Mouse (Mus musculus): Measurements from ENCODE around the gene Wdr62. TPM values are rescaled to one million over a fixed set of nuclear protein-coding genes. Genes with fewer than 3 reads are reported as not detected.

The Wdr62 gene
- total RNA-seq, 2 experiments from 2014 or later = 0.77 to 1.6 TPM

DNA sequence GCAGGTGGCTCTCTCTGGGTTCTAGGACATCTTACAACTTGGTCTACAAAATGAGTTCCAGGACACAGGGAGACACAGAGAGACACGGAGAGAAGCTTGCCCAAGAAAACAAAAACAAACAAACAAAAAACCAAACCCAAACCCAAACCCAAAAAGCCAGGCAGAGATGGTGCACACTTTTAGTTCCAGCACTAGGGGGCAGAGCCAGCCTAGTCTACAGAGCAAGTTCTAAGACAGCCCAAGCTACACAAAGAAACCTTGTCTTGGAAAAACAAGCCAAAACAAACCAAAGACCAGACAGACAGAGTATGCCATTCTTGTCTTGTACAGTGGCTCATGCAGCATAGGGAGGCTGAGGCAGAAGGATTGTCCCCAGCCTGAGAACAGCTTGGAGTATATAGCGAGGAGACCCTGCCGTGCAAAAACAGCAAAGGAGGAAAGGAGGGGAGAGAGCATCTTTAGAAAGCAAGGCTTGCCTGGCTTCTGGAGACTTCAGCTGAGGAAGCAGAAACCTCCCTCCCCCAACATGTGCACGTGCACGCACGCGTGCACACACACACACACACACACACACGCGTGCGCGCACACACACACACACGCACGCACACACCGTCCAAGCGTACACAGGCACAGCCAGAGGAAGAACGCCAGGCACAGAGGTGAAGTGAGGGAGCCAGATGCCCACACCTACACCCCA is 26.0 kb upstream of the Wdr62 start:
- DNase-seq (ENCODE audit: low spot score in 2 of 2) = no peak

DNA sequence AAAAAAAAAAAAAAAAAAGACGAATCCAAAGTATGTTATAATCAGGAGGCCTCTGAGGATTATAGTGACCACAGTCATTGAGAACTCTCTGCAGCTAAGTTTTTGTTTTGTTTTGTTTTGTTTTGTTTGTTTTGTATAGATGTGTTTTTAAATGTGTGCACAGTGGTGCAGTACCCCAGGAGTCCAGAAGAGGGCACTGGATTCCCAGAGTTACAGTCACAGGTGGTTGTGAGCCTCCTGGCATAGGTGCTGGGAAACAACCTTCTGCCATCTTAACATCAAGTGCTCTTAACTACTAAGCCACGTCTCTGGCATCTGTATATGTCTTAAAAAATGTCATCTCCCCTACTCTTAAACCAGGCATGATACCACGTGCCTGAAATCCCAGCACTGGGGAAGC is 20.7 kb upstream of the Wdr62 start:
- no peak for DNase-seq (ENCODE audit: low spot score in 2 of 2)

DNA sequence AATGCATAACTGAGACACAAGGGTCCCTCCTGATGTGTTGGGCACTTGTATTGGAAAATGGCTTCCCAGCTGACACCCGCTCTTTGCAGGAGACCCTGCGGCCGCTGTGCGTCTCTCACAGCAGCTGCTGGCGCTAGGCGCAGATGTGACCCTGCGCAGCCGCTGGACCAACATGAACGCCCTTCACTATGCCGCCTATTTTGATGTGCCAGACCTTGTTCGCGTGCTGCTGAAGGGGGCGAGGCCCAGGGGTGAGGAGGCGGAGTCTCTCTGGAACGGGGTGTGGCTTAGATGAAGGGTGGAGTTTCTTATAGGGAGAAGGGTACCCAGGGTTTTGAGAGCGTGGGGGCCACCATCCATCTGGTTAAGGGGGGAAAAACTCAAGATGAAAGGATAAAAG is 17.0 kb upstream of the Wdr62 start:
- DNase-seq (ENCODE audit: low spot score in 2 of 2) = no peak

DNA sequence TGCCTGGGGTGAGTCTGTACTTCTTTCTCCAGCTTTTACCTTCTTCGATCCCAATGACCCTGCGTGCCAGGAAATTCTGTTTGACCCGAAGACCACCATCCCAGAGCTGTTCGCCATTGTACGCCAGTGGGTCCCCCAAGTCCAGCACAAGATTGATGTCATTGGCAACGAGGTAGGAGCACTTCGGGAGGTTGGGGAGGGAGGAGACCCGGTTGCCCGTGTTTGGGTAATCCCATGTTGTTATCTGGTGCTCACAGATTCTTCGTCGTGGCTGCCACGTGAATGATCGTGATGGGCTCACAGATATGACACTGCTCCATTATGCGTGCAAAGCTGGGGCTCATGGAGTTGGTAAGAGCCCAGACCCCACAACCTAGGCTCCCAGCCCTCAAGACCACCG is 16.6 kb upstream of the Wdr62 start:
- no peak for DNase-seq (ENCODE audit: low spot score in 2 of 2)

DNA sequence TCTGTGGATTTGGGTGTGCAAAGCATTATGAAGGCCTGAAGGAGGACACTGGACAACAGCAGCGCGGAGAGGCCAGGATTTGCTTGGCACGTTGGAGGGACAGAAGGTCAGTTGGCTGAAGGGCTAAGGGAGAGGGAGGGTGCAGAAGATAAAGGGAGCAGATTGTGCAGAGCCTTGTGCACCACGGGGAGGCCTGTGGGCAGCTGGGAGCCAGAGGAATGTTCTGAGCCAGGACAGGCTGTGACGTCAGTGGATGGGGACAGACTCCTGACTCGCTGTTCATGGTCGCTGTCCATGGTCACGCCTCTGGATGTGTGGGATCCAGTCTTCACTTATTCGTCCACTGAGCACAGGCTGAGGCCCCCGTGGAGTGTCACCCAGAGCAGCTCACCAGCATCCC is 14.9 kb upstream of the Wdr62 start:
- peak in 1 of 2 experiments; percentile 53 for DNase-seq (ENCODE audit: low spot score in 2 of 2)

DNA sequence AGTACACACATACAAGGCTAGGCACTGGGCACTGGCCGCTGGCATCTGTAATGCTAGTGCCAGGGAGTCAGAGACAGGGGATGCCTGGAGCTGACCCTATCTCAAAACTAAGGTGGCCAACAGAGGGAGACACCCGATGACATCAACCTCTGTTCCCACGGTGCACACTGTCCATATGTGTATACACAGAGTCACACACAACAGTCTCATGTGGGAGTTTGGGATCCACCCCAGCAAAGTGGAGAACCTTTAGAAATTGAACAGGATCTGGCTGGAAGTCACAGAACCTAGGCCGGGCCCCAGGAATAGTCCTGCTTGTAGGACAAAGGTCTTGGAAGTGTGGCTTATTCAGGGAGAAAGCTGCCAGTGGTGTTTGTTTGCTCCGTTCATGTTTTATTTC is 14.1 kb upstream of the Wdr62 start:
- no peak for DNase-seq (ENCODE audit: low spot score in 2 of 2)

DNA sequence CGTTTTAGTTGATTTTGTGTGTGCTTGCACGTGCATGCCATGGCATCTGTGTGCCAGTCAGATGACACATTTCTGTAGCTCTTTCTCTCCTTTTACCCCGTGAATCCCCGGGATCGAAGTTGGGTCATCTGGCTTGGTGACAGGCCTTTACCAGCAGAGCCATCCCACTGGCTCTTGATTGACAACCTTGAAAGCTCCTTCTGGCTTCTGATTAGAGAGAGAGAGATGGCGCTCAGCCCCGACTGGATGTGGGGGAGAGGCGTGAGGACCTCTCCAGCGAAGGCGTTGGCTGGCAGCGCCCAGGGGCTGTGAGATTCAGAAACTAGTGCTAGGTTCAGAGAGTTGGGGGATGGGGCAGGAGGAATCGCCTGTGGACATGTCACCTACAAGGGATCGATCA is 13.6 kb upstream of the Wdr62 start:
- DNase-seq (ENCODE audit: low spot score in 2 of 2) = peak in 1 of 2 experiments; percentile 52

DNA sequence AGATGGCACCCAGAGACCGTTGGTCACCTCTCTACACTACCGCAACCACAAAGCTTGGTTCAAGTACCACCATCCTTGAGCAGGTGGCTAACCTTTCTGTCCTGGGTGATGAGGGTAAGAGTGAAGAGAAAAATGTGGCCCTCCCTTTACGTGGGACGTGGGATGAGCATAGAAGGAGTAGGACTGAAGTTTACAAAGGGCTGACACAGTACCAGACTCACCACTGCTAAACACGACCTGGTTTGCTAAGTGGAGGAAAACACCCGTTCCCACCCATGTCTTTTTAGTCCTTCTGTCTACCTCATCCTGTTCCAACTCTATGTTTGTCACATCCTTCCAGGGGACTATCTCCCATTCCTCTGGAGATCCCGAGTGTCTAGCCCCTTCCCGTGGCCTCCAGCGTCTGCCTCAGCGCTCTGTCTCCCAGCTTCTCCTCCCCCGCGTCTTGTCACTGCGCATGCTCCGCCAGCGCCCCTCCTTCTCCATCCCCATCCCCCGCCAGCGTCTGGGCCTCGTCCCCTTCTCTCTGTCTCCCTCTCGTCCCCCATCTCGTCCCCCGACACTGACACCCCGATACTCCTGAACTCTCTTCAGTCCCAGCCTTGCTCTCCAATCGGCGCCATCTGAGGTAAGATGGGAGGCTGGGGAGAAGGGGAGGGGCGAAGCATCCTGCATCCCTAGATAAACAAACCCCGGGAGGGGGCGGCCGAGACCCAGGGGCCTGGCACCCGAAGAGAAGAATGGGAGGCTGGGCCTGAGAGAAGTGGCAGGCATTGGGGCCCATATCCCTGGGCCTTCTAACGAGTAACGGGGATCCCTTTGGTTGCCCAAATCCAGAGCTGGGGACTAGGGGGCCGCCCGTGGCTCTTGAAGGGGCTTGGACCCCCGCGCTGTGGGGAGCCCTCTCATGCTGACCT is 11.3 kb upstream of the Wdr62 start, which contains the start of gene Clip3:
Gene Clip3, plus strand, starts transcription at position 514 of the 917 bp plus-strand sequence.
- peak; percentile 91 to 95 for DNase-seq (ENCODE audit: low spot score in 2 of 2)

DNA sequence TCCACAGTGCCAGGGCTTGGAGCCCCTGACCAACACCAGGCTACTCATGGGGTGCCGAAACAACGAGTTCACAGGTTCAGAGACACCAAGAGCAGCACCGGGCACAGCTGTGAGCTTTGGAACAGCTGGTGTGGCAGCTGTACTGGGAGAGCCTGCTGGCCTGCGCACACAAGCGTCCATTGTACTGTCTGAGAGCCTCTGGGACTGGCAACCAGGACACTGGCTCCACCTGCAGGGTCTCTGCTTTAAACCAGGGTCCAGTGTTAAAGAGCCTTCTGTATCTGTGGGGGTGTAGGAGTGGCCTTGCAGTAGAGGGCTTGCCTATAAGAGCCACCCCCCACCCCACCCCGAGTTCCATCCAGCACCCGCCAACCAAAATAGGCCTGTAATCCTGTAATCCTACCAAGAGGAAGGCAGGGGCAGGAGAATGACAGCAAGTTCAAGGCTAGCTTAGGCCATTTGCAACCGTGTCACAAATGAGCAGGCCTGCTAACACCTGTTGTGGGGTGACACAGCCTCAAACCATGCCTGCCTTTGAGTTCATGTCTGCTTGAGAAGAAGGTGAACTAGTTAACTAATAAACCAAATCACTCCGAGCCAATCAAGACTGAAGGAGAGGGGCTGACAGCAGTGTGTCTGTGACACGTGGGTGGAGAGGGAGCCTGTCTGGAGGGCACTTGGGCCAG is 9.6 kb upstream of the Wdr62 start:
- DNase-seq (ENCODE audit: low spot score in 2 of 2) = no peak

DNA sequence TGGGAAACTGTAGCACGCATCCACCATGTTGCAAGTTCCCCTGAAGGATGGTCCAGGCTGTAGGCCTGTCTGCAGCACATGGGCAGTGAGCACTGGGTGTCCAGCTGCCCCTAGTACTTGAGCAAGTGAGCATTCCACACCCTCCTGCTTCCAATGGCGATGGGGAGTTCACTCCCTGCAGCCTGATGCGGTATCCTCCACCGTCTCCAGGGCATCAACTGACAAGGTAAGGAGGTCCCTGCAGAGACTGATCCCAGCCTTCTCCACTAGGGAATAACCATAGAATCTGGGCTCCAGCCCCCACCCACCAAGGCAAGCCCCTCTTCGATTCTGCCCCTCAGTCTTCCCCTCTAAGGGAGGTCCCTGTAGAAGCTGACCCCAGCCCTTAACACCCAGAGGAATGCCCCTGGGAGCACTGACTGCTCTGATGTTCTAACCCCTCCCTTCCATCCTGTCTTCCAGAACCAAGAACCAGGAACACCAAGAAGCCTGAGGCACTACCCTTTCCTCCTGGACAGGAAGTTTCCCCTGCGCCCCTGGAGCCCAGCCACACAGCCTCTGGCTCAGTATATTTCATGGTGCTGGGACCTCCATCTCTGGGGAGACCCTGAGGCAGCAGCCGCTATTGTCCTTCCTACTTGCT is 9.0 kb upstream of the Wdr62 start:
- no peak for DNase-seq (ENCODE audit: low spot score in 2 of 2)

DNA sequence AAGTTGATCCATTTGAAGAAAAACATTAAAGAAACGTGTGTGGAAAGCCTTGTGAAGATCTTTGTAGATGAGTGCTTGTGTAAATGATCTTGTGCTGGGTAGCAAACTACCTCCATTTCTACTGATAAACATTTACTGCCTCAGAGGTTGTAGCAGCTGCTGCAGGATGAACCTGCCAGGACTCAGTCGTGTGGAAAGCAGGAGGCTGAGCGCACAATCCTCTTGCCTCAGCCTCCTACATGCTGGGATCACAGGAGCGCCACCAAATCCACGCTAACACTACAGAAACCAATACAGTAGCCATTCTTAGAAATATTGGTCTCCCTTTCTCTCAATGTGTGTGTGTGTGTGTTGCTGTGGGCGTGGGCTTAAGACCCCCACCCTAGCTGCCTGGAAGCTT is 7.8 kb upstream of the Wdr62 start:
- DNase-seq (ENCODE audit: low spot score in 2 of 2) = no peak

DNA sequence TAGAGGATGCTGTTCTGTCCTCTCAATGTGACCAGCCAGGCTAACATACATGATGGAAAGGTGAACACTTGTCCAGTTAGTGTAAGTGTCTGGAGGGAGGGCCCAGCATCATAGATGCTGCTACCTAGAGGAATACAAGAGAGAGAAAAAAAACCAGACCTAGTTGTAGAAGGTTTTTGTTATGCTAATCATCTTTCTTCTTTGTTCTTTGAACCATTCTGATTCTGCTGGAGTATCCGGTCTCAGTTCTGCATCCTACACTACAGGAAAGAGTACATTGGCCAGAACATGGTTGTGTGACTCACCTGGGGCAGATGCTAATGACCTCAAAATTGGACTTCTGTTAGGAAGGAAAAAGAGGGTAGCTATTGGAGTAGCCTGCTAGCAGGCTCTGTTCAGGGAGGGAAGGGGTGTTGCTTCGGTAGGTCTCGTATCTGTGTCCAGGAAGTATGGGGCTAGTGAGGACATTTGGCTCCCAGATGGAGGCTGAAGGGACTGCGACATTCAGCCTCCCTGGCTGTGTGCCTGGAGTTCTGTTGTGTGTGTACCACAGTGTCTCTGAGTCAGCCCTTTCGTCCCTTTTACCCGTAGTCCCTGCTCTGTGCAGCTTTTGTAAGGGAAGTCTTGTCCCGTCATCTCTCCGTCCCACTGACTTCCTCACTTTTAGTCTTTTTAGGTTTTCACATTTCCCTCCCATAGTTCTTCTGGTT is 6.6 kb upstream of the Wdr62 start:
- DNase-seq (ENCODE audit: low spot score in 2 of 2) = no peak

DNA sequence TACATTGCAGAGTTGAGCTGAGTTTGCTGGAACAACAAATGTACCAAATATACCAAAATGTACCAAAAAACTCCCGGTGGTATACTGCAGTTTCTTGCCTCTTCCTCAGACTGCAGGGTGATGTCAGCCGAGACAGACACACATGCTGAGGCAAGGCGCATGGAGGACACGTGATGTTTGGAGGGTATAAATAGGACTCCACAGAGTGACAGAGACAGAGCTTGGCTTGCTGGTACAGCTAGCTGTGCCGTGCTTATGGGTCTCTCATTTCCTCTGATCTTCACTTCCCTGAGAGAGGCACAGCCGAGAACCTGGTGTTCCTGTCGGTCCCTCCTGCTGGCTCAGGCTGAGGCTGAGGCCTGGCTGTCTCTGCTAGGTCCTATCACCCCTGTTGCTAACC is 2.5 kb upstream of the Wdr62 start:
- no peak for DNase-seq (ENCODE audit: low spot score in 2 of 2)

DNA sequence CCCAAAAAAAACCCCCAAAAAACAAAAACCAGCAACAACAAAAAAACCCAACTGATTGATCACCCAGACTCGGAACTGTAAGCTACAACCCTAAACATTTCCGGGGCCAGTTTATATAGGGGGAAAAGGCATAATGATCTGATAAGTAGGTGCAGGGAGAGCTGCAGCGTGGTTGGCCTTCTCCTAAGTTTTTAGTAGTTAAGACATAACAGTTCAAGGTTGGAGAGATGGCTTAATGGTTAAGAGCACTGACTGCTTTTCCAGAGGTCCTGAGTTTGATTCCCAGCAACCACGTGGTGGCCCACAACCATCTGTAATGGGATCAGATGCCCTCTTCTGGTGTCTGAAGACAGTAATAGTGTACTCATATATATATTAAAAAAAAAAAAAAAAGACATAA is 1.3 kb upstream of the Wdr62 start:
- no peak for DNase-seq (ENCODE audit: low spot score in 2 of 2)

DNA sequence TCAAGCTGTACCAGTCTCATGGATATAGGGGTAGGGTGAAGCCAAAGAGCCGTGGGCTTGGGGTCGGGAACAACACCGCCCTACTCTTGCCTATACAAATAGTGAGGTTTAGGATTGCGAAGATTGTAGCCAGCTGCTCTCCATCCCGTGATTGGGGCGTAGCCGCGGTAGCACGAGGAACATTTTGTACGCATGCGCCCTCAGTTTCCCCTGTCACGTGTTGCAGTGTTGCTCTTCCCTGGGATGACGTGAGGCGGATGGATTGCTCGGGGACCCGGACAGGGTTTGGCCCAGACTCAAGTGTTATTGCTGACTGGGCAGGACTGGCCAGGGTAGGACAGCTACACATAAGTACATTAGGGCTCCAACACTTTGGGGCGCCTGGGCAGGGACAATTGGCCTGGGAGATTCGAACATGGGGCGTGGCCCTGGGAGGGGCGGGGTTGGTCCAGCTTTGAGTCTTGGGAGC is 485 bp upstream of the Wdr62 start:
- DNase-seq (ENCODE audit: low spot score in 2 of 2) = peak; percentile 81 to 90

DNA sequence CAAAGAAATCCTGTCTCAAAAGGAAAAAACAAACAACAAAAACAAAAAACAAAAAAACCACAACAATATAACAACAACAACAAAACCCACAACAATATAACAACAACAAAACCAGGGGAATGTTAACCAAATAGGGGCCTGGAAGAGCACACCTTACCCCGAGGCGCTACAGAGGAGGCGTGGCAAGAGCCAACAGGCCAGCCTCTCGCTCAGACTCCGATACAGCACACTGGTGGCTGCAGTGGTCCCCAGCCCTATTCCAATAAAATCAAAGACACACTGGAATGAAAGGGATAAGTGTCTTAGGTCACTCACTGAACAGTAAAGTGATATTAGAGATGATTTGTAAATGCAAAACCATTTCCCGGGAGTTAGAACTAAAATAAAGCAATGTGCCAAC is 683 bp downstream of the Wdr62 start:
- DNase-seq (ENCODE audit: low spot score in 2 of 2) = no peak

DNA sequence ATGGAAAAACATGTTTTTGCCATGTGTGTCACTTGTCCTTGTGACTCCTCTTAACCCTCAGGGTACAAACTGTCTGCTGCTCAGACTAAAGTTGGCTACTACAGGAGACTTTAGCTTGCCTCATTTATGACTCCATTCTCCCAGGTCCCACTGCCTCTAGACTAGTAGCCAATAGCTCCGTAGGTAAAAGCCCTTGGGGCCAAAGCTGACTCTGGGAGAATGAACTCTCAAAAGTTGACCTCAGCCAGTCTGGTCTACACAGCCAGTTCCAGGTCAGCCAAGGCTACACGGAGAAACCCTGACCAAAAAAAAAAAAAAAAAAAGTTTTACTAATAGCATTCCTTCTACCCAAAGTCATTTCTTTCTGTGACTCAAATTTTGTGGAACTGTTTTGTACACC is 1.3 kb downstream of the Wdr62 start:
- DNase-seq (ENCODE audit: low spot score in 2 of 2) = no peak

DNA sequence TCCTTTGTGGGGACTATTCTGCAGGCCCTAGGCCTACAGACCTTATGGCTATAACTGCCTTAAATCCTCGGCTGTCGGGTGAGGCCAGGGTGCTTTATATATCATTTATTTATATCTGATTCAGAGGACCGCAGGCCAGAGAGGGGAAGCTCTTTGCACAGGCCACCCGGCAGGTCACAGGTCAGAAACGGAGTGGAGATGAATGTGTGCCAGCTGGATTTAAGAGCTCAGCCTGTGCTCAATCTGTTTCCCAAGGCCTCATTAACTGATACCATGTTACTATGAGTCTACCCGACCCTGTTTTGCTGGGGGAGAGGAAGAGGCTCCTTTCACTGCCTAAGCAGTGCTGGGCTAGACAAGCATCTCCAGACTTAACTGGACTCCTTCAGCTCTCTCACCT is 5.8 kb downstream of the Wdr62 start:
- no peak for DNase-seq (ENCODE audit: low spot score in 2 of 2)

DNA sequence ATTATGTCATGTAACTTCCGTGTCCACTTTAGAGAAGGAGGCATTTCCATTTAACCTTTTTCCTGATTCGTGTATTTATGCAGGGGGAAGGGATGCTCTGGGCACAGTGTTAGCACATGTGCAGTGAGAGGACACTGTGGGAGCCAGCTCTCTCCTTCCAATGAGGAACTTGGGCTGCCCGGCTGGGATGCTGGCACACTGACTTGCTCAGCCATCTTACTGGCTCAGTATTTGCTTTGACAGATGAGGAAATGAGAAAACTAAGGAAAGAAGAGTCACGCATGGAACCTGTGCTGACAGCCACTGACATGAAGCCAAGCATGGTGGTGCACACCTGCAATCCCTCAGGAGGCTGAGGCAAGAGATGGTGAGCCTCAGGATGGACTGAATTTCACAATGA is 10.6 kb downstream of the Wdr62 start:
- no peak for DNase-seq (ENCODE audit: low spot score in 2 of 2)

DNA sequence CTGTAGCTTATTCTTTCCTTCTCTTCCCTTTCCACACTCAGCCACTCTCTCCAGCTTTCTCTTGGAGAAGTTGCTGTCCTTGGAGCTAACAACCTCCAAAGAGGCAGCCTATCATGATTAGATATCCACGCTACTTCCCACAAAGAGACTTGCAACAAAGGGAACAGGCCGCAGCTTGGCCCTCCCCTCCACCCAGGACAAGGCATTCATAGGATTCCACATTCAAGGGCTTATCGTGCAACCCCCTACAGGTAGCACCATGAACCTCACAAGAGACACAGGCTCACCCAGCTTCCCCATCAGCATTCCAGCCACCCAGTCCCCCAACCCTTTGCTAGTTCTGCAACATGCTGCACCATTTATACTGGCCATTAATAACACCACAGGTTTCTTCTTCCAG is 13.4 kb downstream of the Wdr62 start:
- DNase-seq (ENCODE audit: low spot score in 2 of 2) = no peak

DNA sequence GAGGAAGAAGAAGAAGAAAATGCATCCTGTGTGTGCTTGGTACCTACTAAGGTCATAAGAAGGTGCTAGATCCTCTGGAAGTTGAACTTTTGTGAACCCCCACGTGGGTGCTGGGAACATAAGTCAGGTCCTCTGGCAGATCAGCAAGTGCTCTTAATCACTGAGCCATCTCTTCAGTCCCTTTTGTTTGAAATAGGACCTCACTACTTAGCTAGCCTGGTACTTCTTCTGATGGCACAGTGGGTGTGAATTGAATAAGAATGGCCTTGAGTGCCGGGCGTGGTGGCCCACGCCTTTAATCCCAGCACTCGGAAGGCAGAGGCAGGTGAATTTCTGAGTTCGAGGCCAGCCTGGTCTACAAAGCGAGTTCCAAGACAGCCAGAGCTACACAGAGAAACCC is 14.3 kb downstream of the Wdr62 start:
- DNase-seq (ENCODE audit: low spot score in 2 of 2) = no peak
